Mouse (Mus musculus) olfactory bulb, adult 2 months (tissue): ENCODE data around the gene Ube2j1. TPM values are rescaled to one million over a fixed set of nuclear protein-coding genes. Genes with fewer than 3 reads are reported as not detected.

Experiments used
- H3K27ac ChIP-seq: fragments of 200-500 bp; 2 replicates; pipeline ENCODE4 v1.5.1; 2012; ENCODE audit warnings: low read depth, low read length; ENCODE audit not compliant: insufficient read depth
- H3K4me1 ChIP-seq: fragments of 200-500 bp; 2 replicates; pipeline ENCODE4 v1.6.1; 2012; ENCODE audit warnings: low read length; ENCODE audit not compliant: control insufficient read depth, insufficient read depth
- H3K4me3 ChIP-seq: fragments of 200-500 bp; 2 replicates; pipeline ENCODE4 v1.5.1; 2012; ENCODE audit warnings: mild to moderate bottlenecking, low read depth, low read length, moderate library complexity; ENCODE audit not compliant: insufficient read depth
- CTCF ChIP-seq: fragments of 200-500 bp; IDR thresholded peaks from 2 replicates; pipeline ENCODE4 v1.5.1; 2012; ENCODE audit warnings: low read depth, mild to moderate bottlenecking, low read length, moderate library complexity; ENCODE audit not compliant: insufficient read depth
- POLR2A ChIP-seq: fragments of 200-500 bp; IDR thresholded peaks from 2 replicates; pipeline ENCODE4 v1.6.1; 2012; ENCODE audit warnings: mild to moderate bottlenecking, low read depth, low read length, moderate library complexity; ENCODE audit not compliant: insufficient read depth
- WGBS: fragments of 180-500 bp; shearing (Covaris S2); methylation state at CpG from one replicate; pipeline ENCODE4 v1.1.7; 2018; 5-methylcytosine and 5-hydroxymethylcytosine counted together
- polyA plus RNA-seq: library from polyadenylated mRNA; stranded (reverse); fragments of >200 nt; gene quantifications from 2 replicates; pipeline ENCODE4 v1.2.4, GENCODE M21; 2012; ENCODE audit warnings: low replicate concordance; ENCODE audit not compliant: missing spikeins, insufficient read depth, insufficient read length

Ube2j1 gene
- polyA plus RNA-seq, 1 experiment, result not detected

DNA sequence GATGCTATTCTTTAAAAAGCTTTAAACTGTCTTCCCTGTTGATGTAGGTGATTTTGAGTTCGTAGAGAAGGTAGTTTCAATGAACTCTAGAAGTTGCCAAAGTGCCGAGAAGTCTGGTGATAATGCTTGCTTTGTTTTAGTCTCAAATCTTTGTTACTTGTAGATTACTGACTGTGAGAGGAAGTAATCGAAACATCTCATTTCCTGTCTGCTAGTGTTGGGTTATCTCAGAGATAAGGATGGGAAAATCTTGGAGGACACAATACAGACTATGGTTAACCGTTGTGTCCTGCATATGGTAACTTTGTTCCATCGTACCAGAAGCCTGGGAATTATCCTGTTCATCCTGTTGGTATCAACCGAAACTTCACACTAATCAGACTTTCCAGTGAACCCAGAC is 2.3 kb downstream of the Ube2j1 start:
- 77% methylated on average over 6 of the region's 6 CpGs for WGBS
- no peak overlapping the region for H3K27ac ChIP-seq
- TF ChIP-seq CTCF (no peak), POLR2A (no peak)
- H3K4me3 ChIP-seq, result no peak overlapping the region
- peaks cover 5% of the 10 kb centered on the region; the same call in 1 of the 2 replicates for H3K4me1 ChIP-seq

DNA sequence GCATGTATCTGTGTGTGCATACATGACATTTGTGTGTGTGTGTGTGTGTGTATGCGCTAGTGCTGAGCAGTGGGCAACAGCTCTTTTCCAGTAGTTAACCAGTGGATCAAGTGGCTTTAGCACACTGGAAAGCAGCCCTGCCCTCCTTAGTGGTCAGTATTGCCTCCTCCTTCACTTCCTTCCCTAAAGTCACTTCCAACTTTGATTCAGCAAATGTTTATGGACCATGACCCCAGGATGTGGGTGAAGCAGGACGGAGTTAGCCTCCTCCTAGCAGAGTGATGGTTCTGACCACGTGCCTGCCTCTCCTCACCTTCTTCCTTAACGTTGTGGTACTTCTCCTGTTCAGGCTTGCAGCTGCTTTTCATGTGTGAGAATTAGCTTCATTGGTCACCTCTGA is 8.6 kb downstream of the Ube2j1 start:
- Histone ChIP-seq H3K27ac (no peak overlapping the region), H3K4me1 (no peaks in the 10 kb centered on the region), H3K4me3 (no peak overlapping the region)
- 87% methylated on average over 4 of the region's 4 CpGs for WGBS
- TF ChIP-seq CTCF (no peak), POLR2A (no peak)

DNA sequence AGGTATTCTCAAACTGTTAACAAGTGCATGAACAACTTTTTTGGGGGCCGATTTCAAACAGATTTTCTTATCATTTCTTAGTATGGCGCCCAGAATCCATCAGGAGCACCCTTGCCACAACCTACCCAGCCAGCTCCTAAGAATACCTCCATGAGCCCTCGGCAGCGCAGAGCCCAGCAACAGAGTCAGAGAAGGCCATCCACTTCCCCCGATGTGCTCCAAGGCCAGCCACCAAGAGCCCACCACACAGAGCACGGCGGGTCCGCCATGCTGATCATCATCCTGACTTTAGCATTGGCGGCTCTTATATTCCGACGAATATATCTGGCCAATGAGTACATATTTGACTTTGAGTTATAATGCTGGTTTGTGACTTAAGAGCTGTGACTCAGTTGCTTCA is 18.4 kb downstream of the Ube2j1 start:
- Histone ChIP-seq H3K4me3 (no peak overlapping the region), H3K4me1 (no peaks in the 10 kb centered on the region), H3K27ac (no peak overlapping the region)
- TF ChIP-seq CTCF (no peak), POLR2A (no peak)
- WGBS, result 96% methylated on average over 11 of the region's 11 CpGs

DNA sequence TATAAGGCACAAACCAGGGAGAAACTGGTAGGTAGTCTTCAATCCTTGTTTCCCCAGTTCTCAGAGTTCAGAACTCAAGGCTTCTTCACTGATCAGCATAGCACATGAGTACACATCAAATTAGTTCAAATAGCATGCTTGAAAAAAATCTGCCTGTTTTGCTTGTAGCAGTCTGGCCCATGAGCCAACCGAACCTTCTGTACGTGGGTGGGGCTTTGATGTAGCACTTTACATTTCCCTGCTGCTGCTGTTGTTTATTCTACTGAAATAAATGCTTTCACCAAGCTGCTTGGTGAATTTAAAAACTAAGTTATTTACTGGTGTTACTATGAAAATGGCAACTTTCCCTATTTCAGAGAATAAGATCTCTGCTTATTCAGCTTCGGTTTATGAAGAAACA is 20.8 kb downstream of the Ube2j1 start:
- no peaks in the 10 kb centered on the region for H3K4me1 ChIP-seq
- no peak overlapping the region for H3K4me3 ChIP-seq
- no peak overlapping the region for H3K27ac ChIP-seq
- TF ChIP-seq CTCF (no peak), POLR2A (no peak)
- 75% methylated on average over 3 of the region's 3 CpGs for WGBS

DNA sequence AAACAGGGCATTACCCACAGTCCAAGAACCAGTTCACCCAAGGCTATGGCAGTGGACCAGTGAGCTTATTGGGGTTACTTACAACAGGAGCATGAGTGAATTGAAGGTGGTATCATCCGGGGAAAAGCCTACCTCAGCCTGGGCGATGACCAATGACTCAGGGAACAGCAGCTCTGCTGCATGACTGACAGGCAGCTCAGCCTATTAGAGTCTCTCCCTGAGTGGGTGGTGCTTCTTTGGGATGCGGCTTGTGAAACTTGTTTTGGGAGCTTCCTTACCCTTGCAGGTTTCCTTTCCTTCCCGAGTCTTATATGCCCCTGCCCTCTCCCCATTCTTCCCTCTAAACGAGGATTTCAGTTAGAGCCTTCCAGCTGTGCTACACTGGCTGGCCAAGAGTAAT is 21.4 kb downstream of the Ube2j1 start:
- WGBS, result 89% methylated on average over 5 of the region's 5 CpGs
- TF ChIP-seq POLR2A (no peak), CTCF (no peak)
- no peak overlapping the region for H3K4me3 ChIP-seq
- H3K4me1 ChIP-seq, result no peaks in the 10 kb centered on the region
- H3K27ac ChIP-seq, result no peak overlapping the region

DNA sequence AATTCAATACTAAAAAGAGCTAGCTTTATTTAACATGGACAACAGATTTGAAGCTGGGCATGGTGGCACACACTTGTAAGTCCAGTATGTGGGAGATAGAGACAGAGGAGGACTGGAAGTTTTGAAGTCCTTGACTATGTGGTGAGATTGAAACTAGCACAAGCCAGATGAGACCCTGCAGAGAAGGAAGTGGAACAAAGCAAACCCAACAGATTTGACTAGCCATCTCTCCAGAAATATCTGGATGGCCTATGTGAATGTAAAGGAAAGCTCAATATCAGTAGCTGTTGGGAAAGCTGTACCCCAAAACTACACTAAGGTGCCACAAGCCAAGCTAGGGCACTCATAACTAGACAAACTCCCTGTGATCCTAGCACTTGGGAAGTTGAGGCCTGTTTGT is 23.2 kb downstream of the Ube2j1 start:
- H3K27ac ChIP-seq, result no peak overlapping the region
- H3K4me3 ChIP-seq, result no peak overlapping the region
- TF ChIP-seq CTCF (no peak), POLR2A (no peak)
- no peaks in the 10 kb centered on the region for H3K4me1 ChIP-seq

DNA sequence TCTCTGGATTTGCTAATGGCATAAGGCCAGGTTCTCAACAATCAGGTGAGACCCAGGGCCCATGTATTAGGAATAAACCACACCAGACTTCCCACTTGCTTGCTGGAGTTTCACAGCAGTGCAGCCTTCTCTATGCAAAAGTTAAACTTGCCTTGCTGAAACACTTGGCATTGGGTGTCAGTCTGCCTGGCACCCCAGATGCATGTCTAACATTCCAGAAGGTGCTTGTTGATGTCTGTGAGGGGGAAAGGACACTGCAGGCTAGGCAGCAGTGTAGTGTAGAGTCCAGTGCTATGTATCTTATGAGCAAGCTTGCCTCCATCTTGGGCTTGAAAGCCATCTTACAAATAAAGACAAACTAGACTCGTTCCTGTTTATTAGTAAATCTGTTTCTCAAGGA is 25.1 kb downstream of the Ube2j1 start:
- Histone ChIP-seq H3K4me1 (no peaks in the 10 kb centered on the region), H3K27ac (no peak overlapping the region), H3K4me3 (no peak overlapping the region)
- 94% methylated on average over 1 of the region's 1 CpGs for WGBS
- TF ChIP-seq POLR2A, result no peak
- no peak for TF ChIP-seq CTCF

DNA sequence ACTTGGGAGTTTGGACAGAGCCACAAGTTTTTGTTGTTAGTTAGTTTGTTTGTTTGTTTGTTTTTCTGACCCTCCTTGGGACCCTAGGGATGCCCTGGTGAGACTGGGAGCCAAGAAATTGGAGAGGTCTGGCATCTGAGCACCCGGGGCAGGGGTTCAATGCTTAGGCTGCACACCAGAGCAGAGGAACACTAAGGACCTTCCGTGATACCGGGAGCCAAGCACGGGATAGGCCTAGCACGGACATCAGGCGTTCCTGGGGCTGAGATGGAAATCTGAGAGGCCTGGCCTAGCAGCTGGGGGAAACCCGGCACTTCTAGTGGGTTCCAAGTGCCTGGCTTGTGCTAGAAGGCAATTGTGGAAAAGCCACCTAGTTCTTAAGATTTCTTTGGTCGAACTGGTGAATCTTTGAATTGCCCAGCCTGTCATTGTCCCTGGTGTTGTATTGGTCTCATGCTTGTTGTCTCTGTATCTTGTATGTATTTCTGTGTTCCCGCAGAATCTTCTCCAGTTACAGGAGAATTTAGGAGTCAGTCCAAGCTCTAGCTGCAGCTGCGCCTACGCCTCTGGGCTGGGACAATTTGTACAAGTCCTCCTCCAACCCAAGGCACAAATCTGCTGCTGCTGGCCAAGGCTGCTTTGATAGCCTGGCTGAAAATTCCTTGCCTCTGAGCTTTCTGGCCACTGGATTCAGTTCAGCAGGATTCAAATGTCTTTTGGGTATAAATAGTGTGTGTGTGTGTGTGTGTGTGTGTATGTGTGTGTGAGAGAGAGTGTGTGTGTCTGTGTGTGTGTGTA is 26.9 kb downstream of the Ube2j1 start:
- 58% methylated on average over 11 of the region's 11 CpGs for WGBS
- no peak overlapping the region for H3K4me3 ChIP-seq
- no peak overlapping the region for H3K27ac ChIP-seq
- no peak for TF ChIP-seq CTCF
- no peak for TF ChIP-seq POLR2A
- H3K4me1 ChIP-seq, result no peaks in the 10 kb centered on the region

DNA sequence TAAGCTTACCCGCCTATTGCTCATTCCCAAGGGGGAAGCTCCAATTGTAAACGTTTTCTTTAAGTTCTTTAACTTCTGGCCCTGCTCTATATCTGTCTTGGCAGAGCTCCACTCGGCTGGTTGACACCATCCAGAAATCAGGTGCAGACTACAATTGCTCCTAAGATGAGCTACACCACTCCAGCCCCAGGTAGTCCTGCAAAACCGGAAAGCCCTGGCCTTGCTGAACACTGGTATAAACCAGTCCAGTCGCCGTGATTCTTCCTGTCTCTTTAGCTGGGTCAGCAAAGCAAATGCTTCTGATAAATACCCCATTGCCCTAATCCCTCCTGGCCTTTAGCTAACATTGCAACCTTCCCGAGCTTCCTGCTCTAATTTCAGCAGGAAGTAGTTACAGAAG is 29.9 kb downstream of the Ube2j1 start:
- 71% methylated on average over 7 of the region's 7 CpGs for WGBS
- no peak for TF ChIP-seq POLR2A
- TF ChIP-seq CTCF, result no peak
- no peaks in the 10 kb centered on the region for H3K4me1 ChIP-seq

DNA sequence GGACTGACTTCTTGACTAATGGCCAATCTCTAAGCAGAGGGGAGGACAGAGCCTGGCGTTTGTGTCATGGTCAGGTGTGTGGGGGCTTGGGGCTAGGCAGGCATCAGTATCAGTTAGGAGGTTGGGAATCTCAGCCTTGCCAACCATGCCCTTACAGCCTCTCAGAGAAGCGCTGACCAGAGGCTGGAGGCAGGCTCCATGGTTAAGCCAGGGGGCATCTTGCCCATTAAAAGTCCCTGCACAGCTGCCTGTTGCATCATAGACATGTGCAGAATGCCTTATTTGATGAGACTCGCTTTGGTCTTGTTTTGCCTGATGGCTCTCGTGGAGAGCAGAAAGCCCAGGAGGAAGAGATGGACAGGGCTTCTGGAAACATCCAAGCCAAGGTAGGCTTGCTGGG is 31.8 kb downstream of the Ube2j1 start, which contains the start of gene Gabrr2:
TSS of gene Gabrr2 (plus strand) at position 19 of the 400 bp plus-strand sequence.
- Histone ChIP-seq H3K4me1 (no peaks in the 10 kb centered on the region), H3K4me3 (no peak within 1 kb of the TSS), H3K27ac (no peak within 1 kb of the TSS)
- TF ChIP-seq POLR2A (no peak), CTCF (no peak)
- 86% methylated on average over 4 of the region's 4 CpGs for WGBS

More for the DNA sequence above, 29.9 kb downstream of the Ube2j1 start:
- H3K27ac ChIP-seq, result no peak overlapping the region
- H3K4me3 ChIP-seq, result no peak overlapping the region
